Mouse (Mus musculus): ENCODE data around the gene Zfp111.

- no peak for TF ChIP-seq CTCF (conservative IDR thresholded peaks at IDR 0.05; ENCODE audit: insufficient read depth, insufficient read length, low read depth, low read length)
- TF ChIP-seq POLR2A (IDR thresholded peaks at IDR 0.05; ENCODE audit: low read depth, low read length): no peak
These were observed 35.9 kb downstream of the Zfp111 start for GRCm38 (mm10) chr7:24175337-24175711.
